ENCODE assay signal across 9 mouse cellular contexts in genomic region chr12:83764044-83764365, GRCm38 (mm10). TPM values are rescaled to one million over a fixed set of nuclear protein-coding genes. Genes with fewer than 3 reads are reported as not detected.
DNase-seq lines count a peak whose midpoint lies in the region; ATAC-seq and TF ChIP-seq lines count a peak whose summit lies in the region.
"Had no signal": no experiment of that assay in that cellular context is flagged by ENCODE, and none has a peak within 500 bp of the region (broad histone marks: within the 10 kb centered on the region; RNA-seq: fewer than 3 reads in every experiment).

No protein-coding gene starts in this region.

- no peaks in the 10 kb centered on the region for H3K36me3 ChIP-seq in embryonic facial prominence, embryonic 14.5 days (ENCODE audit: control insufficient read depth, insufficient read depth, low read length)
- no peaks in the 10 kb centered on the region for H3K36me3 ChIP-seq in kidney, embryonic 14.5 days (ENCODE audit: control insufficient read depth, insufficient read depth, low read length)
- H3K36me3 ChIP-seq in myocyte (ENCODE audit: control insufficient read depth, insufficient read depth): no peaks in the 10 kb centered on the region

- no peak for TF ChIP-seq POLR2A in lung, adult 2 months (IDR thresholded peaks at IDR 0.05; ENCODE audit: borderline replicate concordance, extremely low read depth, low read depth, low read length)
- no peak for TF ChIP-seq POLR2A in myocyte (IDR thresholded peaks at IDR 0.05; ENCODE audit: insufficient read length, low read depth)

- no peaks in the 10 kb centered on the region for H3K27me3 ChIP-seq in embryonic facial prominence, embryonic 14.5 days (replicated peaks; ENCODE audit: control insufficient read depth, insufficient read depth, low read length)
- no peaks in the 10 kb centered on the region for H3K27me3 ChIP-seq in kidney, embryonic 14.5 days (ENCODE audit: control insufficient read depth, insufficient read depth, low read length)
- no peaks in the 10 kb centered on the region for H3K27me3 ChIP-seq in myocyte (ENCODE audit: control insufficient read depth, insufficient read depth, insufficient read length)

- H3K79me2 ChIP-seq in myocyte (ENCODE audit: control insufficient read depth, insufficient read depth): no peaks in the 10 kb centered on the region

- 15% methylated on average over 14 of the region's 14 CpGs for WGBS in lung, adult 2 months
- 2% methylated on average over 11 of the region's 14 CpGs for whole genome bisulfite sequencing in embryonic facial prominence, embryonic 14.5 days
- 7% methylated on average over 14 of the region's 14 CpGs for WGBS in kidney, embryonic 14.5 days

- TF ChIP-seq CTCF in lung, adult 2 months (IDR thresholded peaks at IDR 0.05; ENCODE audit: insufficient read depth, low read length): no peak

- no peaks in the 10 kb centered on the region for H3K9me3 ChIP-seq in embryonic facial prominence, embryonic 14.5 days (ENCODE audit: control insufficient read depth, low read length)
- no peaks in the 10 kb centered on the region for H3K9me3 ChIP-seq in kidney, embryonic 14.5 days (ENCODE audit: control insufficient read depth, low read length)

- DNase-seq in lung, adult 2 months: peak; percentile 19
- no peak for DNase-seq in lung, postnatal 25 days (ENCODE audit: low spot score)
- DNase-seq in embryonic facial prominence, embryonic 14.5 days (ENCODE audit: low spot score): no peak
- no peak for DNase-seq in retina, embryonic 14.5 days (ENCODE audit: low spot score)
- no peak for DNase-seq in layer of hippocampus, postnatal 36 days
- DNase-seq in thymus, postnatal 25 days: no peak

- H3K4me3 ChIP-seq in lung, adult 2 months (replicated peaks; ENCODE audit: extremely low read depth, low read depth, low read length): no peak overlapping the region
- peak overlapping the region; percentile 38 for H3K4me3 ChIP-seq in embryonic facial prominence, embryonic 14.5 days (ENCODE audit: low read depth, low read length)
- H3K4me3 ChIP-seq in kidney, embryonic 14.5 days (ENCODE audit: low read length): peak overlapping the region; percentile 27
- no peak overlapping the region for H3K4me3 ChIP-seq in myocyte

- H3K27ac ChIP-seq in embryonic facial prominence, embryonic 14.5 days (replicated peaks; ENCODE audit: low read depth, low read length): no peak overlapping the region
- no peak overlapping the region for H3K27ac ChIP-seq in kidney, embryonic 14.5 days (ENCODE audit: low read depth, low read length)
- H3K27ac ChIP-seq: macrophage had no signal

- peak overlapping the region; percentile 58 for H3K9ac ChIP-seq in embryonic facial prominence, embryonic 14.5 days (ENCODE audit: low read depth, low read length)
- 0 out of 2 replicates have a peak overlapping the region, but pooled peaks have one; percentile 47 for H3K9ac ChIP-seq in kidney, embryonic 14.5 days (ENCODE audit: low read depth, low read length)

- H3K4me1 ChIP-seq in lung, adult 2 months (ENCODE audit: control insufficient read depth, insufficient read depth, low read length): peaks cover 3% of the 10 kb centered on the region; the same call in 1 of the 2 replicates
- peaks cover 35% of the 10 kb centered on the region for H3K4me1 ChIP-seq in embryonic facial prominence, embryonic 14.5 days (ENCODE audit: control insufficient read depth, insufficient read depth, low read length)
- H3K4me1 ChIP-seq in kidney, embryonic 14.5 days (ENCODE audit: control insufficient read depth, insufficient read depth, low read length): peaks cover 40% of the 10 kb centered on the region

- H3ac ChIP-seq in myocyte (ENCODE audit: control insufficient read depth, insufficient read length): no peak overlapping the region

- ATAC-seq in embryonic facial prominence, embryonic 14.5 days (ENCODE audit: low read depth): no peak
- no peak for ATAC-seq in kidney, embryonic 14.5 days (ENCODE audit: low FRiP score, low TSS enrichment)

- peak overlapping the region; percentile 72 for H3K4me2 ChIP-seq in embryonic facial prominence, embryonic 14.5 days (ENCODE audit: low read depth, low read length)
- H3K4me2 ChIP-seq in kidney, embryonic 14.5 days (replicated peaks; ENCODE audit: low read depth, low read length): peak overlapping the region; percentile 64
- H3K4me2 ChIP-seq in myocyte (ENCODE audit: low read depth): peak overlapping the region; percentile 12

TF ChIP-seq in myocyte, 11 proteins besides CTCF, POLR2A, EP300 and RAD21:
- TF ChIP-seq REST (IDR thresholded peaks at IDR 0.05; ENCODE audit: insufficient read depth, insufficient read length) (no peak), MYOG (IDR thresholded peaks at IDR 0.05; ENCODE audit: control insufficient read depth in 1 of 3, insufficient read depth in 1 of 3, insufficient read length in 2 of 3, low read depth in 2 of 3) (peak in 1 of 3 experiments; percentile 22), MYOD1 (IDR thresholded peaks at IDR 0.05; ENCODE audit: control insufficient read depth in 1 of 3, insufficient read length in 2 of 3, low read depth in 2 of 3) (peak in 1 of 3 experiments; percentile 2)
TF ChIP-seq in myocyte: peak in this region for 2.

RNA-seq across cellular contexts. Expression of gene Papln, which starts 0.6 kb away (rescaled TPM):
- polyA plus RNA-seq in lung, adult 2 months (2012; rRNA removed): 1.8 and 2.0 TPM in 2 replicates
- 1.8 and 2.6 TPM in 2 replicates for polyA plus RNA-seq in embryonic facial prominence, embryonic 14.5 days (2014; fragmentation: Nextera tagmentation; extraction: Ambion mirVana)
- 0.31 and 0.53 TPM in 2 replicates for polyA plus RNA-seq in kidney, embryonic 14.5 days (2014; fragmentation: Nextera tagmentation; extraction: Ambion mirVana)
- polyA plus RNA-seq in myocyte (2012; fragmentation: generic; extraction: Trizol): 0.04 TPM
- total RNA-seq in layer of hippocampus, postnatal 36 days (2021): 1 to 10 TPM; 2.8 to 3.1 TPM
- polyA plus RNA-seq: macrophage had no signal

Comparison
In these comparisons a context has a peak if more than half of its experiments do, and no peak if none do; other contexts are left out.
1. H3K4me3 ChIP-seq: peak in embryonic facial prominence, embryonic 14.5 days (single experiment) and kidney, embryonic 14.5 days (single experiment); none in lung, adult 2 months (single experiment) and myocyte (single experiment).
2. H3K4me2 ChIP-seq: peak in every context shown above with its lines; median percentile 72 in embryonic facial prominence, embryonic 14.5 days; 64 in kidney, embryonic 14.5 days; 12 in myocyte.